Mouse (Mus musculus): ENCODE results near the gene Sirpb1c. TPM values are rescaled to one million over a fixed set of nuclear protein-coding genes. Genes with fewer than 3 reads are reported as not detected.

Sirpb1c gene
- polyA plus RNA-seq (2017; shearing (Covaris generic)) = not detected

GRCm38 (mm10) chr3:15848280-15848679 is at the start of gene Sirpb1c:
Gene Sirpb1c, minus strand, starts transcription at chr3:15848528.

Other genes starting within 250 kb of the Sirpb1c start
- not detected for gene Gm5150, start 157.9 kb upstream of the Sirpb1c start, polyA plus RNA-seq (2017; shearing (Covaris generic))